Mouse (Mus musculus) heart, postnatal 0 days (tissue): ENCODE measurements at regions not wholly inside any gene's neighbourhood (a gene's known extent, or its start where the extent isn't known, plus 50 kb on each side); places are given as distances from the start of the nearest gene placed in this dataset.

Source experiments
- ATAC-seq: fragments of 200-750 bp; cut with Nextera tagmentation; 2 replicates; pipeline ENCODE4 v1.8.0; 2017; ENCODE audit warnings: low read depth, moderate number of reproducible peaks, moderate library complexity; ENCODE audit not compliant: insufficient read depth
- DNase-seq: peaks from one replicate; pipeline ENCODE4 v3.0.0-alpha.2; 2016; ENCODE audit warnings: low spot score
- H3K27ac ChIP-seq: fragments of 300-500 bp; sonication (generic); 2 replicates; pipeline ENCODE4 v1.5.1; 2014; ENCODE audit warnings: low read depth, mild to moderate bottlenecking
- H3K27me3 ChIP-seq: fragments of 300-500 bp; sonication (generic); 2 replicates; pipeline ENCODE4 v1.6.1; 2014; ENCODE audit warnings: low read length, mixed read lengths; ENCODE audit not compliant: control insufficient read depth, insufficient read depth
- H3K36me3 ChIP-seq: fragments of 300-500 bp; sonication (generic); replicated peaks from 2 replicates; pipeline ENCODE4 v1.6.1; 2014; ENCODE audit warnings: low read length, mixed read lengths; ENCODE audit not compliant: control insufficient read depth, insufficient read depth
- H3K4me1 ChIP-seq: fragments of 300-500 bp; sonication (generic); 2 replicates; pipeline ENCODE4 v1.6.1; 2014; ENCODE audit warnings: antibody characterized with exemption; ENCODE audit not compliant: control insufficient read depth, insufficient read depth
- H3K4me2 ChIP-seq: fragments of 300-500 bp; sonication (generic); 2 replicates; pipeline ENCODE4 v1.6.1; 2014; ENCODE audit warnings: low read depth, mild to moderate bottlenecking, low read length, moderate library complexity
- H3K4me3 ChIP-seq: fragments of 300-500 bp; sonication (generic); 2 replicates; pipeline ENCODE4 v1.5.1; 2014; ENCODE audit warnings: low read depth, low read length
- H3K9ac ChIP-seq: fragments of 300-500 bp; sonication (generic); replicated peaks from 2 replicates; pipeline ENCODE4 v1.6.1; 2014; ENCODE audit warnings: low read depth, low read length, mixed read lengths
- H3K9me3 ChIP-seq: fragments of 300-500 bp; sonication (generic); replicated peaks from 2 replicates; pipeline ENCODE4 v1.6.1; 2016; ENCODE audit warnings: low read length; ENCODE audit not compliant: control insufficient read depth
- CTCF ChIP-seq: IDR thresholded peaks from 2 replicates; pipeline ENCODE4 v1.5.1; 2016; ENCODE audit warnings: antibody characterized with exemption, control low read depth, low read depth
- EP300 ChIP-seq: IDR thresholded peaks from 2 replicates; pipeline ENCODE4 v1.6.1; 2016; ENCODE audit warnings: antibody characterized with exemption, low read depth
- WGBS: fragments of 180-500 bp; shearing (Covaris S2); extraction: QIAGEN DNeasy Blood & Tissue Kit; methylation state at CpG from one replicate; pipeline ENCODE4 v1.1.7; 2014; 5-methylcytosine and 5-hydroxymethylcytosine counted together

- TF ChIP-seq EP300 (no peak), CTCF (no peak)
- ATAC-seq (no peak), DNase-seq (no peak)
- Histone ChIP-seq H3K4me2 (no peak overlapping the region), H3K4me1 (no peaks in the 10 kb centered on the region), H3K4me3 (no peak overlapping the region), H3K9me3 (0 out of 2 replicates have a peak, but pooled peaks cover 5% of the 10 kb centered on the region), H3K9ac (no peak overlapping the region), H3K27ac (no peak overlapping the region), H3K27me3 (no peaks in the 10 kb centered on the region), H3K36me3 (no peaks in the 10 kb centered on the region)
- 79% methylated on average over 10 of the region's 10 CpGs for WGBS
These were observed 83.4 kb upstream of the Max start for GRCm38 (mm10) chr12:77045356-77045755.

- DNase-seq (no peak), ATAC-seq (no peak)
- no peaks in the 10 kb centered on the region for H3K36me3 ChIP-seq
- 0 out of 2 replicates have a peak, but pooled peaks cover 5% of the 10 kb centered on the region for H3K9me3 ChIP-seq
- H3K27me3 ChIP-seq: no peaks in the 10 kb centered on the region
- H3K9ac ChIP-seq: no peak overlapping the region
- no peak overlapping the region for H3K4me3 ChIP-seq
- 76% methylated on average over 3 of the region's 4 CpGs for WGBS
- TF ChIP-seq CTCF (no peak), EP300 (no peak)
- H3K4me1 ChIP-seq: no peaks in the 10 kb centered on the region
- H3K27ac ChIP-seq: no peak overlapping the region
- H3K4me2 ChIP-seq: no peak overlapping the region
These were observed 80.4 kb upstream of the Max start for GRCm38 (mm10) chr12:77042356-77042755.

- Histone ChIP-seq H3K4me1 (no peaks in the 10 kb centered on the region), H3K36me3 (no peaks in the 10 kb centered on the region), H3K4me3 (no peak overlapping the region), H3K9ac (no peak overlapping the region), H3K4me2 (no peak overlapping the region), H3K27me3 (no peaks in the 10 kb centered on the region), H3K27ac (no peak overlapping the region), H3K9me3 (0 out of 2 replicates have a peak, but pooled peaks cover 5% of the 10 kb centered on the region)
- DNase-seq: no peak
- 55% methylated on average over 5 of the region's 5 CpGs for WGBS
- no peak for ATAC-seq
- TF ChIP-seq CTCF: no peak
- no peak for TF ChIP-seq EP300
These were observed 79.1 kb upstream of the Max start for GRCm38 (mm10) chr12:77041141-77041540.

GRCm38 (mm10) chr12:77039953-77040305 is 77.9 kb upstream of the Max start:
- no peak overlapping the region for H3K9ac ChIP-seq
- H3K27me3 ChIP-seq: no peaks in the 10 kb centered on the region
- H3K4me3 ChIP-seq: no peak overlapping the region
- H3K36me3 ChIP-seq: no peaks in the 10 kb centered on the region
- H3K4me1 ChIP-seq: no peaks in the 10 kb centered on the region
- TF ChIP-seq CTCF: no peak
- TF ChIP-seq EP300: no peak
- DNase-seq (no peak), ATAC-seq (no peak)
- H3K27ac ChIP-seq: no peak overlapping the region
- 89% methylated on average over 4 of the region's 4 CpGs for WGBS
- 0 out of 2 replicates have a peak, but pooled peaks cover 5% of the 10 kb centered on the region for H3K9me3 ChIP-seq
- no peak overlapping the region for H3K4me2 ChIP-seq

- H3K4me2 ChIP-seq: no peak overlapping the region
- no peak for DNase-seq
- WGBS: 79% methylated on average over 17 of the region's 17 CpGs
- no peaks in the 10 kb centered on the region for H3K36me3 ChIP-seq
- ATAC-seq: no peak
- H3K4me3 ChIP-seq: no peak overlapping the region
- H3K9me3 ChIP-seq: no peaks in the 10 kb centered on the region
- TF ChIP-seq CTCF (no peak), EP300 (no peak)
- no peak overlapping the region for H3K9ac ChIP-seq
- no peaks in the 10 kb centered on the region for H3K27me3 ChIP-seq
- no peaks in the 10 kb centered on the region for H3K4me1 ChIP-seq
- no peak overlapping the region for H3K27ac ChIP-seq
These were observed 77.4 kb upstream of the Max start for GRCm38 (mm10) chr12:77039295-77039952.

- 60% methylated on average over 2 of the region's 2 CpGs for WGBS
- no peak overlapping the region for H3K27ac ChIP-seq
- H3K4me3 ChIP-seq: no peak overlapping the region
- H3K4me1 ChIP-seq: no peaks in the 10 kb centered on the region
- H3K9ac ChIP-seq: no peak overlapping the region
- no peaks in the 10 kb centered on the region for H3K36me3 ChIP-seq
- DNase-seq (no peak), ATAC-seq (no peak)
- no peaks in the 10 kb centered on the region for H3K9me3 ChIP-seq
- no peaks in the 10 kb centered on the region for H3K27me3 ChIP-seq
- TF ChIP-seq CTCF (no peak), EP300 (no peak)
- no peak overlapping the region for H3K4me2 ChIP-seq
These were observed 73.7 kb upstream of the Max start for GRCm38 (mm10) chr12:77035676-77036075.
